8 mouse cellular contexts compared by ENCODE assay signal in genomic region chr14:50924281-50925064, GRCm38 (mm10). TPM values are rescaled to one million over a fixed set of nuclear protein-coding genes. Genes with fewer than 3 reads are reported as not detected.
DNase-seq lines count a peak whose midpoint lies in the region; ATAC-seq and TF ChIP-seq lines count a peak whose summit lies in the region.

Gene Osgep, minus strand, starts transcription at chr14:50924893.
Gene Apex1, plus strand, starts transcription at chr14:50924968.

- peaks cover 39% of the 10 kb centered on the region for H3K36me3 ChIP-seq in heart, embryonic 12.5 days
- H3K36me3 ChIP-seq in kidney, postnatal 0 days (ENCODE audit: insufficient read depth, low read length): peaks cover 23% of the 10 kb centered on the region
- H3K36me3 ChIP-seq in liver, embryonic 11.5 days (ENCODE audit: control insufficient read depth, insufficient read depth, low read length): peaks cover 31% of the 10 kb centered on the region
- peaks cover 27% of the 10 kb centered on the region for H3K36me3 ChIP-seq in stomach, embryonic 14.5 days (ENCODE audit: control insufficient read depth, insufficient read depth, low read length)

- no peak for TF ChIP-seq CTCF in kidney, postnatal 0 days (IDR thresholded peaks at IDR 0.05; ENCODE audit: low read depth)

- DNase-seq in CD4-positive helper T cell, adult 2 months (ENCODE audit: low read depth, low spot score): peak; percentile 97
- DNase-seq in brain, embryonic 18.5 days (ENCODE audit: low read depth, low spot score): peak; percentile 91
- peak; percentile 98 for DNase-seq in kidney, postnatal 0 days (ENCODE audit: low spot score)
- peak; percentile 97 for DNase-seq in liver, embryonic 11.5 days (ENCODE audit: low spot score)
- peak; percentile 99 for DNase-seq in naive thymus-derived CD4-positive, alpha-beta T cell, adult 2 months (ENCODE audit: low read depth)

- H3K27me3 ChIP-seq in heart, embryonic 12.5 days (replicated peaks): no peaks in the 10 kb centered on the region
- no peaks in the 10 kb centered on the region for H3K27me3 ChIP-seq in kidney, postnatal 0 days (ENCODE audit: insufficient read depth, low read length)
- no peaks in the 10 kb centered on the region for H3K27me3 ChIP-seq in liver, embryonic 11.5 days (replicated peaks; ENCODE audit: control insufficient read depth, insufficient read depth, low read length)
- H3K27me3 ChIP-seq in stomach, embryonic 14.5 days (ENCODE audit: control insufficient read depth, insufficient read depth, low read length): no peaks in the 10 kb centered on the region

- peak within 1 kb of the TSS; percentile 90 for H3K27ac ChIP-seq in heart, embryonic 12.5 days (ENCODE audit: poor library complexity, severe bottlenecking)
- peak within 1 kb of the TSS; percentile 95 for H3K27ac ChIP-seq in kidney, postnatal 0 days
- peak within 1 kb of the TSS; percentile 88 for H3K27ac ChIP-seq in liver, embryonic 11.5 days (ENCODE audit: low read depth, low read length)
- peak within 1 kb of the TSS; percentile 91 for H3K27ac ChIP-seq in stomach, embryonic 14.5 days (ENCODE audit: low read length)

- peak within 1 kb of the TSS; percentile 89 for H3K9ac ChIP-seq in heart, embryonic 12.5 days
- peak within 1 kb of the TSS; percentile 74 for H3K9ac ChIP-seq in kidney, postnatal 0 days (ENCODE audit: low read depth, low read length)
- H3K9ac ChIP-seq in liver, embryonic 11.5 days (ENCODE audit: low read depth, low read length): peak within 1 kb of the TSS; percentile 81
- peak within 1 kb of the TSS; percentile 72 for H3K9ac ChIP-seq in stomach, embryonic 14.5 days (replicated peaks; ENCODE audit: low read depth, low read length)

- H3K4me2 ChIP-seq in heart, embryonic 12.5 days: peak within 1 kb of the TSS; percentile 91
- H3K4me2 ChIP-seq in kidney, postnatal 0 days (ENCODE audit: low read length): peak within 1 kb of the TSS; percentile 85
- H3K4me2 ChIP-seq in liver, embryonic 11.5 days: peak within 1 kb of the TSS; percentile 69
- H3K4me2 ChIP-seq in stomach, embryonic 14.5 days (replicated peaks; ENCODE audit: low read depth, low read length): peak within 1 kb of the TSS; percentile 86

- H3K4me3 ChIP-seq in heart, embryonic 12.5 days: peak within 1 kb of the TSS; percentile 92
- H3K4me3 ChIP-seq in kidney, postnatal 0 days (replicated peaks; ENCODE audit: low read depth, low read length): peak within 1 kb of the TSS; percentile 60
- peak within 1 kb of the TSS; percentile 79 for H3K4me3 ChIP-seq in liver, embryonic 11.5 days (ENCODE audit: low read depth, low read length)
- peak within 1 kb of the TSS; percentile 82 for H3K4me3 ChIP-seq in stomach, embryonic 14.5 days (ENCODE audit: low read depth, low read length)

- H3K9me3 ChIP-seq in heart, embryonic 12.5 days (replicated peaks): no peaks in the 10 kb centered on the region
- H3K9me3 ChIP-seq in kidney, postnatal 0 days (replicated peaks; ENCODE audit: low read length): no peaks in the 10 kb centered on the region
- H3K9me3 ChIP-seq in liver, embryonic 11.5 days (ENCODE audit: control insufficient read depth, low read length): no peaks in the 10 kb centered on the region
- H3K9me3 ChIP-seq in stomach, embryonic 14.5 days (ENCODE audit: control insufficient read depth, low read depth, low read length): no peaks in the 10 kb centered on the region

- peaks cover 19% of the 10 kb centered on the region for H3K4me1 ChIP-seq in heart, embryonic 12.5 days (replicated peaks)
- H3K4me1 ChIP-seq in kidney, postnatal 0 days (replicated peaks; ENCODE audit: insufficient read depth, low read length): 0 out of 2 replicates have a peak, but pooled peaks cover 5% of the 10 kb centered on the region
- H3K4me1 ChIP-seq in liver, embryonic 11.5 days (replicated peaks; ENCODE audit: control insufficient read depth, insufficient read depth, low read length): peaks cover 17% of the 10 kb centered on the region
- H3K4me1 ChIP-seq in stomach, embryonic 14.5 days (ENCODE audit: control insufficient read depth, insufficient read depth, low read length): peaks cover 15% of the 10 kb centered on the region

- WGBS in heart, embryonic 12.5 days: under 1% methylated on average over 57 of the region's 57 CpGs
- WGBS in kidney, postnatal 0 days: under 1% methylated on average over 57 of the region's 57 CpGs
- under 1% methylated on average over 57 of the region's 57 CpGs for WGBS in liver, embryonic 11.5 days
- WGBS in stomach, embryonic 14.5 days: under 1% methylated on average over 57 of the region's 57 CpGs

- peak; percentile 90 for ATAC-seq in erythroid progenitor cell, adult 5-6 weeks (replicated peaks; ENCODE audit: low FRiP score, poor library complexity, severe bottlenecking)
- ATAC-seq in heart, embryonic 12.5 days (ENCODE audit: insufficient number of reproducible peaks, low FRiP score): peak; percentile 94
- ATAC-seq in kidney, postnatal 0 days (replicated peaks; ENCODE audit: low FRiP score, low read depth): peak; percentile 97
- ATAC-seq in liver, embryonic 11.5 days (replicated peaks; ENCODE audit: low FRiP score): peak; percentile 94
- peak; percentile 96 for ATAC-seq in stomach, embryonic 14.5 days (ENCODE audit: insufficient number of reproducible peaks, insufficient read depth, low FRiP score, low read depth)

RNA-seq across cellular contexts. Expression of gene Osgep, which starts in this region (rescaled TPM):
- total RNA-seq in erythroid progenitor cell, adult 5-6 weeks (2015; ENCODE audit: low replicate concordance): 39.3 and 75.5 TPM in 2 replicates
- total RNA-seq in erythroid progenitor cell, adult 5-6 weeks (2017; ENCODE audit: low replicate concordance): 14.8 and 16.6 TPM in 2 replicates
- polyA plus RNA-seq in heart, embryonic 12.5 days (2016; fragmentation: Nextera tagmentation; extraction: Ambion mirVana): 108 and 111 TPM in 2 replicates
- 122 and 138 TPM in 2 replicates for polyA plus RNA-seq in kidney, postnatal 0 days (2015; fragmentation: Nextera tagmentation; extraction: Ambion mirVana)
- 116 and 119 TPM in 2 replicates for polyA plus RNA-seq in liver, embryonic 11.5 days (2014; fragmentation: Nextera tagmentation; extraction: Ambion mirVana)
- polyA plus RNA-seq in stomach, embryonic 14.5 days (2014; fragmentation: Nextera tagmentation; extraction: Ambion mirVana): 149 and 169 TPM in 2 replicates

RNA-seq across cellular contexts. Expression of gene Apex1, which starts in this region (rescaled TPM):
- total RNA-seq in erythroid progenitor cell, adult 5-6 weeks (2015; ENCODE audit: low replicate concordance): 16.6 and 28.9 TPM in 2 replicates
- total RNA-seq in erythroid progenitor cell, adult 5-6 weeks (2017; ENCODE audit: low replicate concordance): 8.3 and 13.2 TPM in 2 replicates
- polyA plus RNA-seq in heart, embryonic 12.5 days (2016; fragmentation: Nextera tagmentation; extraction: Ambion mirVana): 152 and 159 TPM in 2 replicates
- 211 and 212 TPM in 2 replicates for polyA plus RNA-seq in kidney, postnatal 0 days (2015; fragmentation: Nextera tagmentation; extraction: Ambion mirVana)
- polyA plus RNA-seq in liver, embryonic 11.5 days (2014; fragmentation: Nextera tagmentation; extraction: Ambion mirVana): 251 and 267 TPM in 2 replicates
- polyA plus RNA-seq in stomach, embryonic 14.5 days (2014; fragmentation: Nextera tagmentation; extraction: Ambion mirVana): 217 and 223 TPM in 2 replicates

Comparison
In these comparisons a context has a peak if more than half of its experiments do, and no peak if none do; other contexts are left out.
1. Peak in every context shown above with its lines: DNase-seq, ATAC-seq, H3K4me3 ChIP-seq and H3K27ac ChIP-seq.